Mouse (Mus musculus): Measurements from ENCODE around the gene Vmn2r41. TPM values are rescaled to one million over a fixed set of nuclear protein-coding genes. Genes with fewer than 3 reads are reported as not detected.
A peak's percentile ranks its signal among the peaks of the same experiment; 100 is the strongest.
"Not testable (repeated sequence)": the region's sequence is repeated elsewhere in the genome, so short reads cannot be mapped to it uniquely, and the experiment has no call there.

The Vmn2r41 gene
- not detected for total RNA-seq (2022)

GRCm38 (mm10) chr7:8161554-8161953 is at the start of gene Vmn2r41:
Gene Vmn2r41, minus strand, starts transcription at chr7:8161654.
- DNase-seq (ENCODE audit: low spot score in 2 of 2): not testable (repeated sequence)

DNA sequence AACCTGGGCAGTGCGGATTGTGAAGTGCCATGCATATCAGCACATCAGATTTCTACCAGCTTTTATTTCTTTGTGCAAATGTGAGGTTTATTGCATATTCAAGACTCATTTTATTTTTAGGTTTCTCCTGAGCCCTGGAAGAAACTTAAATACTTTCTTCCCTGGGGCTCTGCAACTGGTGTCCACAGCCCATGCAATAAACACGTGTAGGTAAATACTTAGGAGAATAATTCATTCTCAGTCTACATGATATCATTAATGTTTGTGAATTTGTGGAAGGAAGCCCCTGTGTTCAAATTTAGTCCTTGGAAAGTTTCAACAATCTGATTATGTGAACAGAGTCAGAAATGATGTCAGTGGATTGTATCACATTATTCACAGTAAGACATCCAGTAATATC is 38.8 kb upstream of the Vmn2r41 start, which contains the start of gene Vmn2r42:
Gene Vmn2r42 (minus strand): TSS at position 101 of the 400 bp plus-strand sequence.
- DNase-seq (ENCODE audit: low spot score in 2 of 2): not testable (repeated sequence)

- DNase-seq (ENCODE audit: low spot score in 2 of 2): peak; percentile 2
These were observed 68.6 kb downstream of the Vmn2r41 start for GRCm38 (mm10) chr7:8092871-8093270.

Other genes with a start within 250 kb of the Vmn2r41 start
- gene Vmn2r42, start 38.7 kb upstream of the Vmn2r41 start, total RNA-seq (2022): not detected
- not detected for gene Vmn2r43, start 98.9 kb upstream of the Vmn2r41 start, total RNA-seq (2022)
- not detected for gene Vmn2r44, start 221.7 kb upstream of the Vmn2r41 start, total RNA-seq (2022)